Mouse (Mus musculus) midbrain, embryonic 13.5 days (tissue): Measurements from ENCODE around the gene Cxcl17. TPM values are rescaled to one million over a fixed set of nuclear protein-coding genes. Genes with fewer than 3 reads are reported as not detected.

Experiments
- ATAC-seq: fragments of 200-750 bp; cut with Nextera tagmentation; 2 replicates; pipeline ENCODE4 v1.8.0; 2017; ENCODE audit warnings: mild to moderate bottlenecking, moderate TSS enrichment, moderate library complexity
- H3K27ac ChIP-seq: fragments of 300-500 bp; sonication (generic); 2 replicates; pipeline ENCODE4 v1.5.1; 2015; ENCODE audit warnings: inconsistent platforms, mild to moderate bottlenecking, moderate library complexity
- H3K27me3 ChIP-seq: fragments of 300-500 bp; sonication (generic); 2 replicates; pipeline ENCODE4 v1.6.1; 2015; ENCODE audit warnings: mild to moderate bottlenecking, inconsistent platforms
- H3K36me3 ChIP-seq: fragments of 300-500 bp; sonication (generic); 2 replicates; pipeline ENCODE4 v1.6.1; 2015; ENCODE audit warnings: mild to moderate bottlenecking, inconsistent platforms
- H3K4me1 ChIP-seq: fragments of 300-500 bp; sonication (generic); replicated peaks from 2 replicates; pipeline ENCODE4 v1.6.1; 2015; ENCODE audit warnings: inconsistent platforms
- H3K4me2 ChIP-seq: fragments of 300-500 bp; sonication (generic); replicated peaks from 2 replicates; pipeline ENCODE4 v1.6.1; 2015; ENCODE audit warnings: moderate library complexity, mild to moderate bottlenecking, inconsistent platforms
- H3K4me3 ChIP-seq: fragments of 300-500 bp; sonication (generic); replicated peaks from 2 replicates; pipeline ENCODE4 v1.5.1; 2015; ENCODE audit warnings: mild to moderate bottlenecking, inconsistent platforms
- H3K9ac ChIP-seq: fragments of 300-500 bp; sonication (generic); replicated peaks from 2 replicates; pipeline ENCODE4 v1.6.1; 2015; ENCODE audit warnings: mild to moderate bottlenecking, inconsistent platforms
- H3K9me3 ChIP-seq: fragments of 300-500 bp; sonication (generic); 2 replicates; pipeline ENCODE4 v1.6.1; 2016; ENCODE audit warnings: mild to moderate bottlenecking, inconsistent platforms
- WGBS: fragments of 180-500 bp; shearing (Covaris S2); methylation state at CpG from one replicate; pipeline ENCODE4 v1.1.7; 2015; 5-methylcytosine and 5-hydroxymethylcytosine counted together
- polyA plus RNA-seq: library from polyadenylated mRNA; unstranded; fragments of >200 nt; fragmentation: Nextera tagmentation; extraction: Ambion mirVana; gene quantifications from 2 replicates; pipeline ENCODE4 v1.2.1, GENCODE M21; 2015

The Cxcl17 gene
- polyA plus RNA-seq, 1 experiment from 2014 or later, result 0.51 TPM

GRCm38 (mm10) chr7:25395558-25396521 lies 16.8 kb downstream of the Cxcl17 start:
- H3K4me2 ChIP-seq, result peak overlapping the region; percentile 81
- H3K36me3 ChIP-seq, result no peaks in the 10 kb centered on the region
- WGBS, result 6% methylated on average over 48 of the region's 52 CpGs
- H3K4me3 ChIP-seq, result peak overlapping the region; percentile 63
- H3K27me3 ChIP-seq, result peaks cover 5% of the 10 kb centered on the region
- H3K27ac ChIP-seq, result peak overlapping the region; percentile 70
- no peaks in the 10 kb centered on the region for H3K9me3 ChIP-seq
- ATAC-seq, result peak; percentile 97
- peaks cover 37% of the 10 kb centered on the region for H3K4me1 ChIP-seq
- peak overlapping the region; percentile 76 for H3K9ac ChIP-seq

- Histone ChIP-seq H3K4me2 (peak overlapping the region; percentile 81), H3K4me3 (peak overlapping the region; percentile 63), H3K36me3 (no peaks in the 10 kb centered on the region), H3K4me1 (peaks cover 43% of the 10 kb centered on the region), H3K9me3 (no peaks in the 10 kb centered on the region), H3K27me3 (peaks cover 5% of the 10 kb centered on the region), H3K9ac (peak overlapping the region; percentile 76), H3K27ac (peak overlapping the region; percentile 44)
- peak; percentile 72 for ATAC-seq
- WGBS, result under 1% methylated on average over 22 of the region's 22 CpGs
Measured at GRCm38 (mm10) chr7:25395186-25395557, 17.5 kb downstream of the Cxcl17 start.

- Histone ChIP-seq H3K4me2 (peak overlapping the region; percentile 81), H3K36me3 (no peaks in the 10 kb centered on the region), H3K27me3 (peaks cover 5% of the 10 kb centered on the region), H3K27ac (no peak overlapping the region; the same call in 1 of the 2 replicates), H3K4me3 (peak overlapping the region; percentile 63), H3K9ac (peak overlapping the region; percentile 76), H3K4me1 (peaks cover 47% of the 10 kb centered on the region), H3K9me3 (no peaks in the 10 kb centered on the region)
- WGBS, result 21% methylated on average over 7 of the region's 7 CpGs
- ATAC-seq, result no peak
Measured at GRCm38 (mm10) chr7:25394754-25395153, 17.9 kb downstream of the Cxcl17 start.

- Histone ChIP-seq H3K27ac (no peak overlapping the region), H3K9ac (peak overlapping the region; percentile 41; the same call in 1 of the 2 replicates), H3K36me3 (peaks cover under 1% of the 10 kb centered on the region; the same call in 1 of the 2 replicates), H3K27me3 (peaks cover 5% of the 10 kb centered on the region), H3K4me1 (peaks cover 49% of the 10 kb centered on the region), H3K4me3 (peak overlapping the region; percentile 63), H3K9me3 (no peaks in the 10 kb centered on the region), H3K4me2 (peak overlapping the region; percentile 81)
- 81% methylated on average over 8 of the region's 8 CpGs for WGBS
- ATAC-seq, result no peak
Measured at GRCm38 (mm10) chr7:25393451-25394210, 19.1 kb downstream of the Cxcl17 start.

- 33% methylated on average over 7 of the region's 7 CpGs for WGBS
- no peak overlapping the region for H3K27ac ChIP-seq
- H3K27me3 ChIP-seq, result peaks cover 5% of the 10 kb centered on the region
- no peak overlapping the region for H3K4me3 ChIP-seq
- H3K4me2 ChIP-seq, result no peak overlapping the region
- peaks cover 49% of the 10 kb centered on the region for H3K4me1 ChIP-seq
- H3K9ac ChIP-seq, result peak overlapping the region; percentile 32; the same call in 1 of the 2 replicates
- H3K36me3 ChIP-seq, result peaks cover 8% of the 10 kb centered on the region
- no peak for ATAC-seq
- H3K9me3 ChIP-seq, result no peaks in the 10 kb centered on the region
Measured at GRCm38 (mm10) chr7:25392851-25393250, 19.8 kb downstream of the Cxcl17 start.

GRCm38 (mm10) chr7:25391856-25392453 lies 20.7 kb downstream of the Cxcl17 start:
- Histone ChIP-seq H3K9ac (no peak overlapping the region), H3K4me2 (no peak overlapping the region), H3K4me3 (no peak overlapping the region), H3K36me3 (peaks cover 17% of the 10 kb centered on the region), H3K27ac (no peak overlapping the region), H3K4me1 (peaks cover 49% of the 10 kb centered on the region), H3K27me3 (peaks cover 5% of the 10 kb centered on the region), H3K9me3 (no peaks in the 10 kb centered on the region)
- no peak for ATAC-seq
- 54% methylated on average over 2 of the region's 2 CpGs for WGBS

- peaks cover 44% of the 10 kb centered on the region for H3K4me1 ChIP-seq
- no peak overlapping the region for H3K27ac ChIP-seq
- H3K9ac ChIP-seq, result 0 out of 2 replicates have a peak overlapping the region, but pooled peaks have one; percentile 23
- peaks cover 27% of the 10 kb centered on the region for H3K36me3 ChIP-seq
- peaks cover 5% of the 10 kb centered on the region for H3K27me3 ChIP-seq
- H3K9me3 ChIP-seq, result no peaks in the 10 kb centered on the region
- no peak overlapping the region for H3K4me2 ChIP-seq
- WGBS, result 45% methylated on average over 2 of the region's 2 CpGs
- no peak overlapping the region for H3K4me3 ChIP-seq
- ATAC-seq, result no peak
Measured at GRCm38 (mm10) chr7:25390986-25391385, 21.7 kb downstream of the Cxcl17 start.

GRCm38 (mm10) chr7:25390054-25390770 lies 22.5 kb downstream of the Cxcl17 start:
- Histone ChIP-seq H3K9me3 (no peaks in the 10 kb centered on the region), H3K36me3 (peaks cover 35% of the 10 kb centered on the region), H3K27ac (no peak overlapping the region), H3K27me3 (peaks cover 5% of the 10 kb centered on the region), H3K4me1 (peaks cover 44% of the 10 kb centered on the region), H3K9ac (peak overlapping the region; percentile 41; the same call in 1 of the 2 replicates), H3K4me3 (no peak overlapping the region), H3K4me2 (no peak overlapping the region)
- no peak for ATAC-seq
- 32% methylated on average over 8 of the region's 8 CpGs for WGBS

- H3K36me3 ChIP-seq, result peaks cover 48% of the 10 kb centered on the region
- 88% methylated on average over 7 of the region's 7 CpGs for WGBS
Measured at GRCm38 (mm10) chr7:25388916-25389315, 23.8 kb downstream of the Cxcl17 start.

GRCm38 (mm10) chr7:25387811-25388440 lies 24.8 kb downstream of the Cxcl17 start:
- WGBS, result 94% methylated on average over 18 of the region's 18 CpGs
- Histone ChIP-seq H3K9me3 (no peaks in the 10 kb centered on the region), H3K27me3 (no peaks in the 10 kb centered on the region), H3K36me3 (peaks cover 57% of the 10 kb centered on the region), H3K4me3 (no peak overlapping the region), H3K4me1 (peaks cover 24% of the 10 kb centered on the region), H3K27ac (no peak overlapping the region), H3K9ac (no peak overlapping the region), H3K4me2 (no peak overlapping the region)
- ATAC-seq, result no peak

More at GRCm38 (mm10) chr7:25388916-25389315, 23.8 kb downstream of the Cxcl17 start:
- no peaks in the 10 kb centered on the region for H3K9me3 ChIP-seq
- H3K4me2 ChIP-seq, result no peak overlapping the region
- no peak overlapping the region for H3K9ac ChIP-seq
- H3K4me1 ChIP-seq, result peaks cover 34% of the 10 kb centered on the region
- peaks cover 2% of the 10 kb centered on the region; the same call in 1 of the 2 replicates for H3K27me3 ChIP-seq
- H3K4me3 ChIP-seq, result no peak overlapping the region
- no peak for ATAC-seq
- H3K27ac ChIP-seq, result no peak overlapping the region
